Comparison of ENCODE assay signal across 8 mouse cellular contexts in genomic region chr4:116626658-116627358, GRCm38 (mm10). TPM values are rescaled to one million over a fixed set of nuclear protein-coding genes. Genes with fewer than 3 reads are reported as not detected.
DNase-seq lines count a peak whose midpoint lies in the region; ATAC-seq lines count a peak whose summit lies in the region.

No protein-coding gene starts in this region.

- H3K4me3 ChIP-seq in hindbrain, embryonic 11.5 days (ENCODE audit: low read depth, low read length) = peak overlapping the region; percentile 98

- H3K9ac ChIP-seq in hindbrain, embryonic 11.5 days (ENCODE audit: low read depth, low read length) = peak overlapping the region; percentile 93

- H3K9me3 ChIP-seq in hindbrain, embryonic 11.5 days (ENCODE audit: control insufficient read depth, low read length) = no peaks in the 10 kb centered on the region

- H3K4me2 ChIP-seq in hindbrain, embryonic 11.5 days (replicated peaks; ENCODE audit: low read depth, low read length) = peak overlapping the region; percentile 55

- peak; percentile 81 for ATAC-seq in hindbrain, embryonic 11.5 days (ENCODE audit: low FRiP score)

- peak overlapping the region; percentile 93 for H3K27ac ChIP-seq in hindbrain, embryonic 11.5 days (ENCODE audit: low read depth, low read length)

- under 1% methylated on average over 48 of the region's 53 CpGs for WGBS in hindbrain, embryonic 11.5 days

- H3K4me1 ChIP-seq in hindbrain, embryonic 11.5 days (replicated peaks; ENCODE audit: control insufficient read depth, insufficient read depth, low read length) = no peaks in the 10 kb centered on the region; the same call in 1 of the 2 replicates

- H3K27me3 ChIP-seq in hindbrain, embryonic 11.5 days (ENCODE audit: control insufficient read depth, insufficient read depth, low read length) = no peaks in the 10 kb centered on the region

- H3K36me3 ChIP-seq in hindbrain, embryonic 11.5 days (ENCODE audit: control insufficient read depth, insufficient read depth, low read length) = no peaks in the 10 kb centered on the region

- DNase-seq in R1 (ENCODE audit: low read depth, low spot score) = peak; percentile 95
- peak; percentile 72 for DNase-seq in cerebellum, adult 9-11 months
- DNase-seq in frontal cortex, adult 2 months (ENCODE audit: extremely low spot score in 1 of 2, low spot score in 1 of 2) = peak; percentile 32 to 64
- DNase-seq in hindbrain, embryonic 11.5 days (ENCODE audit: low spot score) = peak; percentile 97
- peak; percentile 65 to 76 for DNase-seq in layer of hippocampus, postnatal 14 days (ENCODE audit: low spot score in 2 of 2)
- peak; percentile 82 for DNase-seq in lung, postnatal 25 days (ENCODE audit: low spot score)
- peak; percentile 96 for DNase-seq in retina, embryonic 14.5 days (ENCODE audit: low spot score)
- peak; percentile 76 to 83 for DNase-seq in thymus, postnatal 36 days

RNA-seq across cellular contexts. Expression of gene Nasp, which starts 0.9 kb away (rescaled TPM):
- 24.1 and 28.1 TPM in 2 replicates for polyA plus RNA-seq in frontal cortex, adult 2 months (2012; rRNA removed)
- 270 and 283 TPM in 2 replicates for polyA plus RNA-seq in hindbrain, embryonic 11.5 days (2014; fragmentation: Nextera tagmentation; extraction: Ambion mirVana)
- total RNA-seq in layer of hippocampus, postnatal 14 days (2021) = 10 to 100 TPM; 44.4 to 50.5 TPM

RNA-seq across cellular contexts. Expression of gene Akr1a1, which starts 24.7 kb away (rescaled TPM):
- 464 and 487 TPM in 2 replicates for polyA plus RNA-seq in frontal cortex, adult 2 months (2012; rRNA removed)
- polyA plus RNA-seq in hindbrain, embryonic 11.5 days (2014; fragmentation: Nextera tagmentation; extraction: Ambion mirVana) = 600 and 609 TPM in 2 replicates
- total RNA-seq in layer of hippocampus, postnatal 14 days (2021) = 100 to 1,000 TPM; 474 to 484 TPM

RNA-seq across cellular contexts. Expression of gene Ccdc17, which starts 30.4 kb away (rescaled TPM):
- 5.4 and 5.9 TPM in 2 replicates for polyA plus RNA-seq in frontal cortex, adult 2 months (2012; rRNA removed)
- 2.8 and 2.9 TPM in 2 replicates for polyA plus RNA-seq in hindbrain, embryonic 11.5 days (2014; fragmentation: Nextera tagmentation; extraction: Ambion mirVana)
- 1 to 10 TPM; 3.4 to 5.7 TPM for total RNA-seq in layer of hippocampus, postnatal 14 days (2021)

RNA-seq across cellular contexts. Expression of gene Prdx1, which starts 58.5 kb away (rescaled TPM):
- 212 and 256 TPM in 2 replicates for polyA plus RNA-seq in frontal cortex, adult 2 months (2012; rRNA removed)
- polyA plus RNA-seq in hindbrain, embryonic 11.5 days (2014; fragmentation: Nextera tagmentation; extraction: Ambion mirVana) = 985 and 989 TPM in 2 replicates
- 100 to 1,000 TPM; 185 to 195 TPM for total RNA-seq in layer of hippocampus, postnatal 14 days (2021)

Comparison
In these comparisons a context has a peak if more than half of its experiments do, and no peak if none do; other contexts are left out.
1. Peak in every context shown above with its lines: DNase-seq, ATAC-seq, H3K4me3 ChIP-seq and H3K27ac ChIP-seq.